Mouse (Mus musculus) bone marrow macrophage, adult 2 months (primary cell): ENCODE measurements around the gene Prpf6. TPM values are rescaled to one million over a fixed set of nuclear protein-coding genes. Genes with fewer than 3 reads are reported as not detected.
A peak's percentile ranks its signal among the peaks of the same experiment; 100 is the strongest.

Source experiments
- H3K27ac ChIP-seq: 2 replicates; pipeline ENCODE4 v1.5.1; 2012; ENCODE audit warnings: low read depth, low read length; ENCODE audit not compliant: insufficient read depth
- H3K4me1 ChIP-seq: 2 replicates; pipeline ENCODE4 v1.6.1; 2012; ENCODE audit warnings: low read length; ENCODE audit not compliant: control insufficient read depth, insufficient read depth
- H3K4me3 ChIP-seq: 2 replicates; pipeline ENCODE4 v1.5.1; 2012; ENCODE audit warnings: mild to moderate bottlenecking, low read length, moderate library complexity; ENCODE audit not compliant: insufficient read depth
- CTCF ChIP-seq: IDR thresholded peaks from 2 replicates; pipeline ENCODE4 v1.5.1; 2012; ENCODE audit warnings: low read depth, mild to moderate bottlenecking, low read length, moderate library complexity
- POLR2A ChIP-seq: IDR thresholded peaks from 2 replicates; pipeline ENCODE4 v1.6.1; 2012; ENCODE audit warnings: mild to moderate bottlenecking, low read depth, low read length, borderline replicate concordance
- polyA plus RNA-seq: library from polyadenylated mRNA; stranded (reverse); fragments of >200 nt; gene quantifications from 2 replicates; pipeline ENCODE4 v1.2.4, GENCODE M21; 2012; ENCODE audit not compliant: missing spikeins, insufficient read depth, insufficient read length

The Prpf6 gene
- polyA plus RNA-seq, 1 experiment = 45.7 TPM

DNA sequence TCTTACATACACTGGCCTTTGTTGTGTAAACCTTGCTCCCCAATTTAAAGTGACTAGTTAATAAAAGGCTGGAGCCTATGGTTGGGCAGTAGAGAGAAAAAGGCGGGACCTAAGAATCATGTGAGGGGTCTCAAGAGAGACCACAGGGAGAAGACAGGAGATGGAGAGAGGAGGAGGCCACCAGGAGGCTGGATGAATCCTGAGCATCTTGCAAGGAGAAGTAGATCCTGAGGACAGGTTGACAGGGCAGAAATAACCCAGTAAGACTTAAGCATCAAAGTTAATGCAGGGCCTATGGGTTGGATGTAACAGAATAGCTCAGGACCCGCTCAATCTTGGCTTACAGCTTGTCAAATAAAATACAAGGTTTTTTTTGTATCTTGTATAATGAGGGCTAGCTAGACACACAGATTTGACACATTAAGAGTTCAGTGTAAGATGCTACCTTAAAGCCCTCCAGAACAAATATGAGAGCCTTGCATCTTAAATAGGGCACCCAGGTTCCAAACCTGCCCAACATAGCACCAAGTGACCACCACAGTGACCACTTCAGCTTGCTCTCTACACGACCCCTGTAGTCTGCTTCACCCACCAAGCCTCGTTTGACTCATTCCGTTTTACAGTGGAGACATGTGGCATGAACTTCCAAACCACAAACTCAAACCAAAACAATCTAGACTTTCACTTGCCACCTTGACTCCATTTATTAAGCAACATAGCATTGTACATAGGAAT, 27.3 kb downstream of the Prpf6 start:
- no peak overlapping the region for H3K27ac ChIP-seq
- H3K4me3 ChIP-seq = no peak overlapping the region
- no peaks in the 10 kb centered on the region for H3K4me1 ChIP-seq
- TF ChIP-seq CTCF = no peak

DNA sequence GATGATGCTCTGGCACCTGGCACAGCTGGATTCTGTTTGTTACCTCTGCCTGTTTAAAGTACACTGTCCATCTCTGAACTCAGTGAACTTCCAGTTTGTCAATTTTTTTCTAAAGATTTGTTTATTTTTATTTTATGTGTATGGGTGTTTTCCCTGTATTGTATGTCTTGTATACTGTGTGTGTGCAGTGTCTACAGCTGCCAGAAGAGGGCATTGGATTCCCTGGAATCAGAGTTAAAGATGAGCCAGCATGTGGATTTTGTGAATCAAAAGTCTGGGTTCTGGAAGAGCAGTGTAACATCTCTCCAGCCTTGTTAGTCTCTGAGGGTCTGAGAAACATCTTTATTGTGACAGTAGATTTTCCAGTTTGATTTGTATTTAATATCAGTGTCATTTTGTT, 31.7 kb downstream of the Prpf6 start:
- no peak for TF ChIP-seq CTCF
- no peak for TF ChIP-seq POLR2A

DNA sequence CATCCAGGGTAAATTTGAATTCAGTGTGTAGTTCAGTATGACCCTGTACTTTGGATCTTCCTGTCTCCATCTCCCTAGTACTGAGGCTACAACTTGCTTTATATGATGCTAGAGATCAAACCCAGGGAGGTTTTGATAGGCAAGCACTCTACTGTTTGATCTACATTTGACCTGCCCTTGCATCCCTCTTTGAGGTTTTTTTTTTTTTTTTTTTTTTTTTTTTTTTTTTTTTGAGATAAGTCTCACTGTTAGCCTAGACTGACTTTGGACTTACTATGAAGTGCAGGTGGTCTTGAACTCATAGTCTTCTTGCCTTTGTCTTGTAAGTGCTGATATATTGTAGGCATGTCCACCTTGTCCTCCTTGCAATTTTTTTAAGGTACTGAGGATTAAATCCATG, 36.8 kb downstream of the Prpf6 start:
- no peak overlapping the region for H3K27ac ChIP-seq
- no peak overlapping the region for H3K4me3 ChIP-seq
- no peaks in the 10 kb centered on the region for H3K4me1 ChIP-seq
- no peak for TF ChIP-seq POLR2A
- no peak for TF ChIP-seq CTCF

More for the DNA sequence above, 31.7 kb downstream of the Prpf6 start:
- Histone ChIP-seq H3K4me3 (no peak overlapping the region), H3K4me1 (no peaks in the 10 kb centered on the region), H3K27ac (no peak overlapping the region)

DNA sequence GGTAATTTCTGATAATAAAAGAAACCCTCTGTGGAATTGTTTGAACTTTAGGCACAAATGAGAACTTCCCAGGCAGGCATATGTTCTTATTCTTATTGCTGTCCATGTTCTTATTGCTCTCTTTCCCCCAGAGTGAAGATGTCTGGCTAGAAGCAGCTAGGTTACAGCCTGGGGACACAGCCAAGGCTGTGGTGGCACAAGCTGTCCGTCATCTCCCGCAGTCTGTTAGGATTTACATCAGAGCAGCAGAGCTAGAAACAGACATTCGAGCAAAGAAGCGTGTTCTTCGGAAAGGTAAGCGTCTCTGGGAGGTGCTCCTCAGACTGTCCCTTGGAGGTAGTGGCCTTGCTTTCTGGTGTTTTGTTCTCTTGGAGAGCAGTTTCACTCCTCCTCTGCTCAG, 41.0 kb downstream of the Prpf6 start:
- no peaks in the 10 kb centered on the region for H3K4me1 ChIP-seq
- no peak overlapping the region for H3K27ac ChIP-seq
- TF ChIP-seq POLR2A (no peak), CTCF (no peak)
- H3K4me3 ChIP-seq = no peak overlapping the region

DNA sequence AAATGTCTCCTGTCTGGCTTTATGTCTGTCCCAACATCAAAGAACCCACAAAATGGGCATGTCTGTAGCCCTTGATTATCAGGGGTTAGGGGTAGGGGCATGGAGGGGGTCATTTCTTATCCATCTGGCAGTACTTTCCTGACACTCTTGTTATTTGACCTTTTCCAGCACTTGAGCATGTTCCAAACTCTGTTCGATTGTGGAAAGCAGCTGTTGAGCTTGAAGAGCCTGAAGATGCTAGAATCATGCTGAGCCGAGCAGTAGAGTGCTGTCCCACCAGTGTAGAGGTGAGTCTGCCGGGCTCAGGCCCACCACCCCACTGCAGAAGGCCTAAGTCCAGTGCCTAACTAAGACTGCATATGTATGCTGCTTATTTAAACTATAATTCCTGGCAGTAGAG, 44.2 kb downstream of the Prpf6 start:
- H3K4me1 ChIP-seq = peaks cover 4% of the 10 kb centered on the region
- no peak overlapping the region for H3K27ac ChIP-seq
- no peak overlapping the region for H3K4me3 ChIP-seq
- no peak for TF ChIP-seq POLR2A
- TF ChIP-seq CTCF = no peak

DNA sequence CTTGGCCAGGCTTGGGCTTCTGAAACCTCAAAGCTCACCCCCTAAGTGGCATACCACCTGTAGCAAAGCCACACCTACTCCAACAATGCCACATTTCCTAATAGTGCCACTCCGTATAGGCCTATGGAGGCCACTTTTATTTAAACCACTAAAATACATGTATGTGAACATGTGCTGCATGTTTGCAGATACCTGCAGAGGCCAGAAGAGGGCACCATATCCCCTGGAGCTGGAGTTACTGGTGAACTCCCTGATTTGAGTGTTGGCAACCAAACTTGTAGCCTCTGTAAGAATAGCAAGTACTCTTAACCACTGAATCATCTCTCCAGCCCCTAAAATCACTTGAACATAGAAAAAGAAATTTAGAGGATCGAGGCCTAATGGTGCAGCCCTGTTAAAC, 52.7 kb downstream of the Prpf6 start:
- H3K4me1 ChIP-seq = peaks cover 6% of the 10 kb centered on the region
- no peak overlapping the region for H3K4me3 ChIP-seq
- no peak overlapping the region for H3K27ac ChIP-seq
- TF ChIP-seq CTCF (0 out of 2 replicates have a peak, but pooled peaks have one; percentile 29), POLR2A (no peak)

DNA sequence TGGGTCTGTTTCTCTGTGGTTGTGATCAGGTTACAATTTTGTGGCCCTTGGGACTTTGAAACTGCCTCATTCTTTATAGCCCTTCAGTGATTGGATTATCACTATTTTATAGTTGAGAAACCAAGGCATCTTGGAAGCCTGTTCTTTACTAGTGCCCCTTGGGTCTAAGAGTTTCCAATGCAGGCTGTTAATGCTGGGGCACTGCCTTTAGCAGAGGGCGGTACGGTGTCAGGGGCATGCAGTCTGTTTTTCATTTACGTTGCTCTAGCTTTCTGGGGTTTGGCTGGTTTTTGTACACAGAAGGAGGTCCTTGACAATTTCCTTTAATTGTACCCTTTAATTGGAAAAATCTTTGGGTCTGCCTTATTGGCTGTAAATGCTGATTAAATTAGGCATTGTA, 54.0 kb downstream of the Prpf6 start:
- Histone ChIP-seq H3K4me3 (no peak overlapping the region), H3K4me1 (peaks cover 3% of the 10 kb centered on the region), H3K27ac (no peak overlapping the region)
- TF ChIP-seq CTCF = no peak
- TF ChIP-seq POLR2A = no peak

DNA sequence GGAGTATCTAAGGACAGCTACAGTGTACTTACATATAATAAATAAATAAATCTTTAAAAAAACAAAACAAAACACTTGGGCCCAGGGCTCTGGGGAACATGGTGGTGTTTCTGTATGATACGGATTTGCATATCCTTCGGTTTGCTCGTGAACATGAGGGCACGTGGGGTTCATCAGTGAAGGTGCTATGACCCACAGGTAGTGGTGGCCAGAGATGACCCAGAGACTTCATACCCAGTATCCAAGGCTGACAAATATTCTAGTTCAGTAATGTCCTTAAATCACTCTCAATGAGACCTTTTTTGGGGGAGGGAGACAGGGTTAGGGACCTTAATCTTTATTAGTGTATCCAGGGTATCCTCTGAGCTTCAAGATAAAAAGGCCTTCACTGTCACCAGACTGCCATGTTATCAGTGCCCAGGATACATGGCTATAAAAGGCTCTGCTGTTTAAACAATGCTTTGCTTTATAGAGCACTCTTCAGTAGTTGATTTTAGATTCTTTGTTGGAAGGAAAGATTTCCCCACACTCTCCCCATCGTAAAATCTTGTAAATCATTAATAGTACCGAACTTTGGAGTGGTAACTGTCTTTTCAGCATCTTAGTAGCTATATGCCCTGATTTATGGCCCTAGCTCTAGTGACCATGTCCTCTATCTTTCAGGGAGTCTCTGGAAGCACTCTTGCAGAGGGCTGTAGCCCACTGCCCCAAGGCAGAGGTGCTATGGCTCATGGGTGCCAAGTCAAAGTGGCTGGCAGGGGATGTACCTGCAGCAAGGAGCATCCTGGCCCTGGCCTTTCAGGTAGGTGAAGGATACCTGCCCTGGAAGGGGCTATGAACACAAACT, 55.2 kb downstream of the Prpf6 start:
- no peaks in the 10 kb centered on the region for H3K4me1 ChIP-seq
- TF ChIP-seq POLR2A = no peak
- no peak for TF ChIP-seq CTCF
- H3K4me3 ChIP-seq = no peak overlapping the region
- H3K27ac ChIP-seq = no peak overlapping the region

DNA sequence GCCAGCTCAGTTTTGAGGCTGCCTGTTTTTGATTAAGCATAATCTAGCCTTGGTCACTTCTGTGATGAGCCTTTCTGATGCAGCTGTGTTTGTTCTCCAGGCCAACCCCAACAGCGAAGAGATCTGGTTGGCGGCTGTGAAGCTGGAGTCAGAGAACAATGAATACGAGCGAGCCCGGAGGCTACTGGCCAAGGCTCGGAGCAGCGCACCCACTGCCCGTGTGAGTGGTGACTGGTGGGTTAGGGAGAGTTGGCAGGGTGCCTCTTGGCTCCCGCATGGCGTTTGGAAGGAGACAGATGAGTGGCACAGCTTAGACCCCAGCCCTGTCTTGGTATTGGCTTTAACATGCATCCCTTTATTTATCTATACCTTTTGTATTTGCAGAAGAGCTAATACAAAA, 57.3 kb downstream of the Prpf6 start:
- TF ChIP-seq POLR2A = no peak
- no peak for TF ChIP-seq CTCF
- Histone ChIP-seq H3K4me3 (no peak overlapping the region), H3K4me1 (no peaks in the 10 kb centered on the region), H3K27ac (no peak overlapping the region)

DNA sequence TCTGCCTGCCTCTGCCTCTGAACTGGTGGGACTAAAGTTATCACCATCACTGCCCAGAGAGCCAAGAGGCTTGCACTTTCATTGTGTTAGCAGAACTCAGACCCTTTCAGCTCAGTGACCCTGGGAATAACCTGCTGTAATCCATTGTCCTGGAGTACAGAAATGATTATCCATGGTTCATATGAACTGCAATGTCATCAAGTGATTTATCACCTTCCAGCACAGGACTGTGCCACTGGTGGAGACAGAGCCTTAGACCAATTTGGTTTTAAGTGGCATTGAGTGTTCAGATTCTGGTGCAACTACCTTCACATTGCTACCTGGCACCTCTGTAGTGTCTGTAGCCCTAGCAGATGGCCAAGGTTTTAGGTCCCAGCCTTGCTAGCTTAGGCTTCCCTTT, 61.4 kb downstream of the Prpf6 start:
- H3K4me1 ChIP-seq = no peaks in the 10 kb centered on the region
- TF ChIP-seq CTCF (no peak), POLR2A (no peak)
- H3K4me3 ChIP-seq = no peak overlapping the region
- H3K27ac ChIP-seq = no peak overlapping the region
